Mouse (Mus musculus) cerebellum, adult 2 months (tissue): ENCODE results near the gene Wnt7a.

ENCODE experiments used
- CTCF ChIP-seq: fragments of 200-500 bp; IDR thresholded peaks from 2 replicates; pipeline ENCODE4 v1.5.1; 2011; ENCODE audit warnings: low read depth, mild to moderate bottlenecking, control low read depth, low read length, moderate library complexity, borderline replicate concordance; ENCODE audit not compliant: insufficient read depth
- POLR2A ChIP-seq: fragments of 200-500 bp; IDR thresholded peaks from 2 replicates; pipeline ENCODE4 v1.6.1; 2011; ENCODE audit warnings: low read length, control low read depth, borderline replicate concordance; ENCODE audit not compliant: insufficient read depth

DNA sequence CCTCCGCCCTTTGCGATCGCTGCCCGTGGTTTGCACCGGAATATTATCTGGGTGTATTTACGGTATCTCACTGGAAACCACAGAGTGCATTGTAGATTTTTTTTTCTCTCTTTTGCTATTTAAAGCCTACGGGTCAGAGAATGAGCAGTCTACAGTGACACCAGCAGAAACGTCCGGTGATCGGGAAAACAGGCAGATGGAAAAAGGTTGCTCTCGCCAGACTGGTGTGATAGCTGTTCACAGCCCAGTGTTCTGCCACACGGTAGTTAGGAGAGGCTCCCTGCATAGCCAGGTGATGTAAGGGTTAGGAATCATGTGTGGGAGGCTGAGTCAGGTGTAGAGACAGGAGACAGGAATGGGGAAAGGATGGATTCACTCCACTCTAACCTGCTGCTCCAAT lies 10.6 kb downstream of the Wnt7a start:
- TF ChIP-seq POLR2A: 0 out of 2 replicates have a peak, but pooled peaks have one; percentile 10
- no peak for TF ChIP-seq CTCF
